Mouse (Mus musculus): ENCODE data around the gene Csmd2. TPM values are rescaled to one million over a fixed set of nuclear protein-coding genes. Genes with fewer than 3 reads are reported as not detected.

The Csmd2 gene
- total RNA-seq, 2 experiments from 2014 or later = 43.1 to 48.9 TPM

GRCm38 (mm10) chr4:128368088-128368487, 380.4 kb downstream of the Csmd2 start:
- Histone ChIP-seq H3K27ac (no peak overlapping the region), H3K4me3 (no peak overlapping the region)
- DNase-seq (ENCODE audit: low spot score in 2 of 2) = no peak
- TF ChIP-seq CTCF (conservative IDR thresholded peaks at IDR 0.05) = no peak

- TF ChIP-seq CTCF (conservative IDR thresholded peaks at IDR 0.05) = no peak
- Histone ChIP-seq H3K27ac (no peak overlapping the region), H3K4me3 (no peak overlapping the region)
- no peak for DNase-seq (ENCODE audit: low spot score in 2 of 2)
These were observed 384.1 kb downstream of the Csmd2 start for GRCm38 (mm10) chr4:128371766-128372165.

GRCm38 (mm10) chr4:128373196-128373595, 385.5 kb downstream of the Csmd2 start:
- no peak for DNase-seq (ENCODE audit: low spot score in 2 of 2)

GRCm38 (mm10) chr4:128374051-128374450, 386.4 kb downstream of the Csmd2 start:
- Histone ChIP-seq H3K27ac (no peak overlapping the region), H3K4me3 (no peak overlapping the region)
- no peak for TF ChIP-seq CTCF (conservative IDR thresholded peaks at IDR 0.05)
- peak in 1 of 2 experiments; percentile 27 for DNase-seq (ENCODE audit: low spot score in 2 of 2)

More at GRCm38 (mm10) chr4:128373196-128373595, 385.5 kb downstream of the Csmd2 start:
- H3K27ac ChIP-seq = no peak overlapping the region
- no peak for TF ChIP-seq CTCF (conservative IDR thresholded peaks at IDR 0.05)
- no peak overlapping the region for H3K4me3 ChIP-seq

GRCm38 (mm10) chr4:128378946-128379345, 391.3 kb downstream of the Csmd2 start:
- Histone ChIP-seq H3K27ac (no peak overlapping the region), H3K4me3 (no peak overlapping the region)
- DNase-seq (ENCODE audit: low spot score in 2 of 2) = no peak
- TF ChIP-seq CTCF (conservative IDR thresholded peaks at IDR 0.05) = no peak

GRCm38 (mm10) chr4:128381331-128381730, 393.7 kb downstream of the Csmd2 start:
- H3K4me3 ChIP-seq = no peak overlapping the region

GRCm38 (mm10) chr4:128383800-128384199, 396.1 kb downstream of the Csmd2 start:
- H3K27ac ChIP-seq = no peak overlapping the region

More at GRCm38 (mm10) chr4:128381331-128381730, 393.7 kb downstream of the Csmd2 start:
- no peak overlapping the region for H3K27ac ChIP-seq
- DNase-seq (ENCODE audit: low spot score in 2 of 2) = no peak
- TF ChIP-seq CTCF (conservative IDR thresholded peaks at IDR 0.05) = no peak

GRCm38 (mm10) chr4:128391484-128391883, 403.8 kb downstream of the Csmd2 start:
- Histone ChIP-seq H3K4me3 (no peak overlapping the region), H3K27ac (no peak overlapping the region)
- DNase-seq (ENCODE audit: low spot score in 2 of 2) = no peak
- TF ChIP-seq CTCF (conservative IDR thresholded peaks at IDR 0.05) = no peak

More at GRCm38 (mm10) chr4:128383800-128384199, 396.1 kb downstream of the Csmd2 start:
- TF ChIP-seq CTCF (conservative IDR thresholded peaks at IDR 0.05) = peak; percentile 66
- H3K4me3 ChIP-seq = no peak overlapping the region
- no peak for DNase-seq (ENCODE audit: low spot score in 2 of 2)

- Histone ChIP-seq H3K27ac (no peak overlapping the region), H3K4me3 (no peak overlapping the region)
- no peak for TF ChIP-seq CTCF (conservative IDR thresholded peaks at IDR 0.05)
- no peak for DNase-seq (ENCODE audit: low spot score in 2 of 2)
These were observed 404.6 kb downstream of the Csmd2 start for GRCm38 (mm10) chr4:128392279-128392678.

GRCm38 (mm10) chr4:128393864-128394263, 406.2 kb downstream of the Csmd2 start:
- DNase-seq (ENCODE audit: low spot score in 2 of 2) = no peak
- Histone ChIP-seq H3K27ac (no peak overlapping the region), H3K4me3 (no peak overlapping the region)
- TF ChIP-seq CTCF (conservative IDR thresholded peaks at IDR 0.05) = no peak

GRCm38 (mm10) chr4:128396616-128397015, 409.0 kb downstream of the Csmd2 start:
- H3K4me3 ChIP-seq = no peak overlapping the region
- no peak overlapping the region for H3K27ac ChIP-seq
- no peak for TF ChIP-seq CTCF (conservative IDR thresholded peaks at IDR 0.05)
- no peak for DNase-seq (ENCODE audit: low spot score in 2 of 2)

- Histone ChIP-seq H3K27ac (peak overlapping the region; percentile 10; the same call in 1 of the 2 replicates), H3K4me3 (no peak overlapping the region)
- TF ChIP-seq CTCF (conservative IDR thresholded peaks at IDR 0.05) = no peak
- DNase-seq (ENCODE audit: low spot score in 2 of 2) = no peak
These were observed 410.1 kb downstream of the Csmd2 start for GRCm38 (mm10) chr4:128397804-128398203.

- no peak for TF ChIP-seq CTCF (conservative IDR thresholded peaks at IDR 0.05)
- no peak overlapping the region for H3K4me3 ChIP-seq
- peak overlapping the region; percentile 51 for H3K27ac ChIP-seq
- DNase-seq (ENCODE audit: low spot score in 2 of 2) = peak; percentile 47 to 64
These were observed 411.3 kb downstream of the Csmd2 start for GRCm38 (mm10) chr4:128398948-128399347.

- no peak for TF ChIP-seq CTCF (conservative IDR thresholded peaks at IDR 0.05)
- no peak for DNase-seq (ENCODE audit: low spot score in 2 of 2)
- no peak overlapping the region for H3K27ac ChIP-seq
- no peak overlapping the region for H3K4me3 ChIP-seq
These were observed 412.4 kb downstream of the Csmd2 start for GRCm38 (mm10) chr4:128400016-128400415.

All from layer of hippocampus, adult 2 months (tissue).